Mouse (Mus musculus): ENCODE results near the gene Myl9. TPM values are rescaled to one million over a fixed set of nuclear protein-coding genes. Genes with fewer than 3 reads are reported as not detected.

Myl9 gene
- total and polyA plus RNA-seq, 3 experiments, result 1.2 to 1.3 TPM; not detected in 1

DNA sequence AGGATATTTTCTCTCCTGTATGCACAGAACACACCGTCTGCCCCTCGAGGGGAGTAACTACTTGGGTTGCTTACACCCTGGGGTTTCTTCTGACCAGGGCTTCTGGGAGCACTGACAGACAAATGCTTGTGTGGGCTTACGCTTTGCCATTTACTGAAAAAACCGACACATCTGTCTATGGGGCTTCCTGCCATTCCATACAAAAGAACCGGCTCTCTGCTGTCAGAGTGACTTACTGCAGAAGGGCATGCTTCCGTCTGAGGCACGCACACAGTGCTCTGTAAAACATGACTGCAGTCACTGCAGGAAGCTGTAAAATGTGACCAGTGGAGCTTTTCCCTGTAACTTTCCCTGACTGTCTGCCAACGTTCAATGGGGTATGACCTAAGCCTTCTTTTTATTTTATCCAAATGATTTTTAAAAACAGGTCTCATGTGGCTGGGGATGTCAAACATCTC lies 39.2 kb downstream of the Myl9 start:
- Histone ChIP-seq H3K36me3 (ENCODE audit: control insufficient read depth in 1 of 2, insufficient read depth in 2 of 2, low read length in 2 of 2) (no peaks in the 10 kb centered on the region), H3K9ac (ENCODE audit: control insufficient read depth, low read depth, low read length, poor library complexity, severe bottlenecking) (no peak overlapping the region), H3K4me3 (ENCODE audit: control insufficient read depth in 1 of 2, insufficient read depth in 1 of 2, low read depth in 2 of 2, low read length in 2 of 2) (no peak overlapping the region), H3K27me3 (ENCODE audit: control insufficient read depth in 1 of 2, insufficient read depth in 2 of 2, low read length in 2 of 2) (peaks cover 0 to 4% of the 10 kb centered on the region in 2 experiments; a peak in 1 of 4 replicates), H3K79me2 (ENCODE audit: control insufficient read depth, insufficient read depth, low read length, poor library complexity) (no peaks in the 10 kb centered on the region), H3K27ac (ENCODE audit: control insufficient read depth, low read depth, low read length) (no peak overlapping the region), H3K4me1 (ENCODE audit: control insufficient read depth in 1 of 2, insufficient read depth in 2 of 2, low read length in 2 of 2) (no peaks in the 10 kb centered on the region), H3K9me3 (replicated peaks; ENCODE audit: insufficient read depth, low read length) (no peaks in the 10 kb centered on the region)
- TF ChIP-seq ZMIZ1 (IDR thresholded peaks at IDR 0.05; ENCODE audit: low read depth, low read length) (no peak), SIN3A (IDR thresholded peaks at IDR 0.05; ENCODE audit: low read length) (no peak), ELF1 (IDR thresholded peaks at IDR 0.05; ENCODE audit: low read depth, low read length) (no peak), HCFC1 (IDR thresholded peaks at IDR 0.05; ENCODE audit: low read depth, low read length) (no peak), USF2 (IDR thresholded peaks at IDR 0.05; ENCODE audit: borderline replicate concordance in 1 of 2, insufficient read depth in 1 of 2, low read depth in 1 of 2, low read length in 2 of 2) (no peak), TAL1 (IDR thresholded peaks at IDR 0.05; ENCODE audit: low read length) (no peak), MXI1 (IDR thresholded peaks at IDR 0.05; ENCODE audit: low read depth, low read length) (no peak)
- DNase-seq (ENCODE audit: low read depth, low spot score), result no peak

DNA sequence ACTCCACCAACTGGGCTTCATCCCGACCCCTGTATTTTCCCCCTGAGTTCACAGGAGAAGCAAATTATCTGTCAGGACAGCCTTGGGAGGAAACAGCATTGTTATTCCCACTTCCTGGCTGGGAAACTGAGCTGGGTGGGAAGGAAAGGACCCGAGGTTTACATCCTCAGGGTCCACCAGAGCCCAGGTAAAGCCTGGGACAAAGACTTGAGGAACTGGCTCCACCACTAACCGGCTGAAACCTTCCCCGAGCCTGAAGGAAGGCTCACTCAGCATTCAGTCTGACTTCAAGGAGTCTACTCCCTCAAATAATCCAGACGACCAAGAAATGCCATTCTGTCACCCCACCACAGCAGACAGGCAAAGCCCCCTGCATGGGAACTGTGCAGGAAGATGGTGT lies 39.7 kb downstream of the Myl9 start:
- Histone ChIP-seq H3K4me3 (ENCODE audit: control insufficient read depth in 1 of 2, insufficient read depth in 1 of 2, low read depth in 2 of 2, low read length in 2 of 2) (no peak overlapping the region), H3K9ac (ENCODE audit: control insufficient read depth, low read depth, low read length, poor library complexity, severe bottlenecking) (no peak overlapping the region), H3K27me3 (ENCODE audit: control insufficient read depth in 1 of 2, insufficient read depth in 2 of 2, low read length in 2 of 2) (peaks cover 0 to 4% of the 10 kb centered on the region in 2 experiments; a peak in 1 of 4 replicates), H3K27ac (ENCODE audit: control insufficient read depth, low read depth, low read length) (no peak overlapping the region), H3K79me2 (ENCODE audit: control insufficient read depth, insufficient read depth, low read length, poor library complexity) (no peaks in the 10 kb centered on the region), H3K4me1 (ENCODE audit: control insufficient read depth in 1 of 2, insufficient read depth in 2 of 2, low read length in 2 of 2) (no peaks in the 10 kb centered on the region), H3K9me3 (replicated peaks; ENCODE audit: insufficient read depth, low read length) (no peaks in the 10 kb centered on the region), H3K36me3 (ENCODE audit: control insufficient read depth in 1 of 2, insufficient read depth in 2 of 2, low read length in 2 of 2) (no peaks in the 10 kb centered on the region)
- TF ChIP-seq NRF1 (IDR thresholded peaks at IDR 0.05; ENCODE audit: insufficient read depth, low read depth, low read length, poor library complexity, severe bottlenecking), result no peak
- no peak for TF ChIP-seq BHLHE40 (IDR thresholded peaks at IDR 0.05; ENCODE audit: borderline replicate concordance, low read depth, low read length)
- no peak for DNase-seq (ENCODE audit: low read depth, low spot score)

DNA sequence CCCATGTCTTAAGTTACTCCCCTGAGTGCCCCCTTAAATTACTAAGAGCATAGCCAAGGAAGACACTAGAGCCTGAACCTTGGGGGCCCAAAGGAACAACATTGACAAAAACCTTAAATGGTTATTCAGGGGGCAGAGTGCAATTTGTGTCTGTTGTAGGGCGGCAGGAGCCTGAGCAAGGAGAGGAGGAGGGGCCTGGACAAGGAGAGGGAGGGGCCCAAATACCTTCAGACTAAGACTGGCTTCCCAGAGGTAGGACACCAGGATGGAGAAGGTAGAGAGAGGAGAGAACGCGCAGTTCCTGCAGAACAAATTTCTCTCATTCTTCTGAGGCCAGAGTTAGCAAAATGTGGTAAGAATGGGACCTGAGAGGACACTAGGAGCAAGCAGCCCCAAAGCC lies 40.2 kb downstream of the Myl9 start:
- no peak for DNase-seq (ENCODE audit: low read depth, low spot score)
- TF ChIP-seq RCOR1 (IDR thresholded peaks at IDR 0.05; ENCODE audit: low read depth, low read length), result no peak
- no peak for TF ChIP-seq ZC3H11A (IDR thresholded peaks at IDR 0.05; ENCODE audit: low read depth, low read length)
- no peak for TF ChIP-seq E2F4 (IDR thresholded peaks at IDR 0.05; ENCODE audit: borderline replicate concordance, low read depth, low read length)
- no peak for TF ChIP-seq MAZ (IDR thresholded peaks at IDR 0.05; ENCODE audit: low read depth, low read length)
- TF ChIP-seq USF1 (IDR thresholded peaks at IDR 0.05; ENCODE audit: low read depth, low read length), result no peak
- no peak for TF ChIP-seq RAD21 (IDR thresholded peaks at IDR 0.05; ENCODE audit: low read depth, low read length)
- TF ChIP-seq CHD2 (IDR thresholded peaks at IDR 0.05; ENCODE audit: low read length), result no peak
- TF ChIP-seq TAL1 (IDR thresholded peaks at IDR 0.05; ENCODE audit: low read length), result no peak
- Histone ChIP-seq H3K4me3 (ENCODE audit: control insufficient read depth in 1 of 2, insufficient read depth in 1 of 2, low read depth in 2 of 2, low read length in 2 of 2) (no peak overlapping the region), H3K27ac (ENCODE audit: control insufficient read depth, low read depth, low read length) (no peak overlapping the region), H3K27me3 (ENCODE audit: control insufficient read depth in 1 of 2, insufficient read depth in 2 of 2, low read length in 2 of 2) (peaks cover 0 to 4% of the 10 kb centered on the region in 2 experiments; a peak in 1 of 4 replicates), H3K79me2 (ENCODE audit: control insufficient read depth, insufficient read depth, low read length, poor library complexity) (no peaks in the 10 kb centered on the region), H3K36me3 (ENCODE audit: control insufficient read depth in 1 of 2, insufficient read depth in 2 of 2, low read length in 2 of 2) (no peaks in the 10 kb centered on the region), H3K9ac (ENCODE audit: control insufficient read depth, low read depth, low read length, poor library complexity, severe bottlenecking) (no peak overlapping the region), H3K9me3 (replicated peaks; ENCODE audit: insufficient read depth, low read length) (no peaks in the 10 kb centered on the region), H3K4me1 (ENCODE audit: control insufficient read depth in 1 of 2, insufficient read depth in 2 of 2, low read length in 2 of 2) (no peaks in the 10 kb centered on the region)
